Mouse (Mus musculus): Measurements from ENCODE around the gene Bin2.

DNA sequence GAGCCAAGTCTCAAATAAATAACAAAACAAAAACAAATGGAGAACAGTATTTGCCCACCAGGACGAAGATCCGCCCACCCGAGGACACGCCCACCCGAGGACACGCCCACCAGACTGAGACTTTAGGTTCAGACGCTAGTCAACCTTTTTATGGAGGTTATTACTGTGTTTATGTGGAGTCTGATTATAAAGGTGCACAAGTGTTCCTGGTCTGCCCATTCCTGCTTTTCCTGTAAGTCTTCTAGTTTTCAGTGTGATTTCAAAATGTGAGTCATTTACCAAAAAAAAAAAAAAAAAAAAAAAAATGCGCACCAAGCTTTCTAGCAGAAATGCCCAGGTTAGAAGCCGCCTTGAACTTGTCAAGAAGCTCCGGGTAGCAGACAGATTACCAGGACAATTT lies 42.1 kb downstream of the Bin2 start:
- TF ChIP-seq CTCF (conservative IDR thresholded peaks at IDR 0.05; ENCODE audit: low read length) (no peak), POU5F1 (IDR thresholded peaks at IDR 0.05; ENCODE audit: borderline replicate concordance, low read length) (no peak), NANOG (IDR thresholded peaks at IDR 0.05; ENCODE audit: borderline replicate concordance, low read length) (no peak)

All from E14TG2a.4 (cell line).